8 mouse cellular contexts compared by ENCODE assay signal in genomic region chr8:46739003-46739949, GRCm38 (mm10). TPM values are rescaled to one million over a fixed set of nuclear protein-coding genes. Genes with fewer than 3 reads are reported as not detected.
DNase-seq lines count a peak whose midpoint lies in the region; ATAC-seq and TF ChIP-seq lines count a peak whose summit lies in the region.

Gene Irf2, plus strand, starts transcription at chr8:46739732.

- no peak; the same call in 1 of the 2 replicates for TF ChIP-seq CTCF in left cerebral cortex, adult 2 months (IDR thresholded peaks at IDR 0.05)

- peak within 1 kb of the TSS; percentile 99 for H3K9ac ChIP-seq in hindbrain, embryonic 16.5 days (ENCODE audit: low read depth, low read length)

- H3K4me2 ChIP-seq in hindbrain, embryonic 16.5 days (ENCODE audit: low read length): peak within 1 kb of the TSS; percentile 88

- under 1% methylated on average over 46 of the region's 51 CpGs for WGBS in hindbrain, embryonic 16.5 days

- no peaks in the 10 kb centered on the region; the same call in 1 of the 2 replicates for H3K9me3 ChIP-seq in hindbrain, embryonic 16.5 days (ENCODE audit: control insufficient read depth, low read length)

- H3K27ac ChIP-seq in hindbrain, embryonic 16.5 days (ENCODE audit: low read depth, low read length): peak within 1 kb of the TSS; percentile 93
- H3K27ac ChIP-seq in left cerebral cortex, adult 2 months: peak within 1 kb of the TSS; percentile 97

- intact Hi-C loops in left cerebral cortex, adult 2 months (cut with DNase I): loop anchor here (1.0 to 5.0 kb wide), 3 partner anchors 53 to 198 kb away; no protein-coding TSS in a partner anchor

- H3K4me1 ChIP-seq in hindbrain, embryonic 16.5 days (ENCODE audit: control insufficient read depth, insufficient read depth, low read depth, low read length): peaks cover 4% of the 10 kb centered on the region

- H3K36me3 ChIP-seq in hindbrain, embryonic 16.5 days (ENCODE audit: control insufficient read depth, insufficient read depth, low read length): no peaks in the 10 kb centered on the region

- no peaks in the 10 kb centered on the region for H3K27me3 ChIP-seq in hindbrain, embryonic 16.5 days (replicated peaks; ENCODE audit: control insufficient read depth, insufficient read depth, low read length)

- H3K4me3 ChIP-seq in hindbrain, embryonic 16.5 days (ENCODE audit: low read length): peak within 1 kb of the TSS; percentile 95
- H3K4me3 ChIP-seq in left cerebral cortex, adult 2 months: peak within 1 kb of the TSS; percentile 94

- DNase-seq in gastrocnemius, adult 18-20 months (ENCODE audit: low spot score): peak; percentile 88
- DNase-seq in left cerebral cortex, adult 2 months (ENCODE audit: extremely low spot score in 1 of 2, low spot score in 2 of 2): peak; percentile 65 to 80
- DNase-seq in right cerebral cortex, adult 18-20 months: peak; percentile 88
- peak; percentile 76 for DNase-seq in urinary bladder, adult 2 months (ENCODE audit: low spot score)

- peak; percentile 81 for ATAC-seq in activated CD4-positive, CD25-positive, alpha-beta regulatory T cell, adult 4 months
- peak; percentile 83 for ATAC-seq in common myeloid progenitor, adult 5-6 weeks (replicated peaks; ENCODE audit: low read depth, poor library complexity, severe bottlenecking)
- ATAC-seq in hindbrain, embryonic 16.5 days: peak; percentile 77
- ATAC-seq in megakaryocyte, adult 5-6 weeks (ENCODE audit: poor library complexity, severe bottlenecking): peak; percentile 89

RNA-seq across cellular contexts. Expression of gene Irf2, which starts in this region (rescaled TPM):
- 100 to 1,000 TPM; 185 to 208 TPM for polyA plus RNA-seq in activated CD4-positive, CD25-positive, alpha-beta regulatory T cell, adult 4 months (2017; shearing (Covaris generic))
- total RNA-seq in common myeloid progenitor, adult 5-6 weeks (2017): 43.9 and 60.4 TPM in 2 replicates
- total RNA-seq in gastrocnemius, adult 18-20 months (2021): 10 to 100 TPM; 34.9 to 42.3 TPM
- 11.1 TPM in 2 replicates for polyA plus RNA-seq in hindbrain, embryonic 16.5 days (2015; fragmentation: Nextera tagmentation; extraction: Ambion mirVana)
- total RNA-seq in left cerebral cortex, adult 2 months (2021): 10 to 100 TPM; 70.7 to 79.6 TPM
- 152 and 154 TPM in 2 replicates for total RNA-seq in megakaryocyte, adult 5-6 weeks (2015)
- 37.9 and 77.9 TPM in 2 replicates for total RNA-seq in megakaryocyte, adult 5-6 weeks (2017)
- 15.0 and 32.4 TPM in 2 replicates for polyA plus RNA-seq in urinary bladder, adult 2 months (2012; rRNA removed)

Comparison
In these comparisons a context has a peak if more than half of its experiments do, and no peak if none do; other contexts are left out.
1. Peak in every context shown above with its lines: DNase-seq, ATAC-seq, H3K4me3 ChIP-seq and H3K27ac ChIP-seq.